Mouse (Mus musculus): ENCODE data around the gene Btbd8.

Btbd8 gene

GRCm38 (mm10) chr5:107450299-107450698 lies 12.5 kb downstream of the Btbd8 start:
- DNase-seq (ENCODE audit: low spot score): no peak

DNA sequence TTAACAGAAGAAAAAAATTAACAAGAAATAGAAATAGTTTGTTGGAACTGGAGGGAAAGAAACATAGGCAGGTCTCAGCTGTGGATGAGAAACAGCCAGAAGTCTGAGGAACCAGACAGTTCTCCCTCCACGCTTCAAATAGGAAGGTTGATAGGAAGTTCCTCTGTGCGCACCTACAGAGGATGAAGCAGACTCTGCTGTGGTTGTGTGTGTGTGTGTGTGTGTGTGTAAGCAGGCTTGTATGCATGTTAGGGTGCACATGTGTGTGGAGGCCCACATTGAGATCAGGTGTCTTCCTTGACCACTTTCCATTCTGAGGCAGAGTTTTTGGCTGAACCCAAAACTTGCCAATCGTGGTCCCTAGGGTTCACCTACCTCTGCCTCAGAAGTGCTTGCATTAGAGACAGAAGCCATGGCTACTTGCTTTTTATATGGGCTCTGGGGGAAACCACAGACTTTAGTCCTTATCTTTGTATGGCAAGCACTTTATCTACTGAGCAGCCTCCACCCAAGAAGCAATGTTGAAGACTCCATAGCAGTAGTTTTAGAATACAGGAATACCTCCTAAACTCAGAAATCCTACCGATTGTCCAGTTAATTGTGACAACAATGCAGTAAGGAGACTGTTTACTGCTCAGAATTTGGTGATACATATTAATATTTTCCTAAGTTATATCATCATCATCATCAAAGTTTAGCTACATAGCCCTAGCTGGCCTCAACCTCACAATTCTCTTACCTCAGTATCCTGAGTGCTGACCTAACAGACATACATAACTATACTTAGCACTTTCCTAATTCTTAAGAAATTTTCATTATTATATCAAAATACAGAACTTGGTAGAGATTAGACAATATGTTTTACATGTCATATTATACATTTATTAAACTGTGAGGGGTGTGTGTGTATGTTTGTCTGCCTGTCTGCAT lies 24.6 kb downstream of the Btbd8 start:
- DNase-seq (ENCODE audit: low spot score): no peak

DNA sequence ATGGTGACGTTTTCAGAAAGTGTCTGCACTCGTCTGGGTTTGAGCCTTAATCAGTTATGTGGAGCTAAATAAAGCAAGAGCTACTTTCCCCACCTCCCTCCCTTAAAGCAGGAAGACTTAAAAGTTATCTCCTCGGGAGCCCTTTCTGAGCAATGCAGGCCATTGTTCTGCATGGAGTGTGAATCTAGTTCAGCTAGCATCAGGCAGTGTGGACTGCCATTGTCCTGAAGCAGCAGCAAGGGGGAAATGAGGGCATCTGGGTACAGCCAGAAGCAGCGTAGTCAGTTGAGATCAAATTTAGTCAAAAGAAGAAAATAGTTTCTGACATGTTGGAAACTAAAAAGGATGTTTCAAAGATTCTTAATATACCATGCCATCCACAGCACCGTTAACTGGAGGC lies 28.7 kb downstream of the Btbd8 start:
- no peak for DNase-seq (ENCODE audit: low spot score)

- no peak for DNase-seq (ENCODE audit: low spot score)
These were observed 29.3 kb downstream of the Btbd8 start for GRCm38 (mm10) chr5:107467098-107467497.

- DNase-seq (ENCODE audit: low spot score): no peak
These were observed 33.0 kb downstream of the Btbd8 start for GRCm38 (mm10) chr5:107470600-107471329.

- no peak for DNase-seq (ENCODE audit: low spot score)
These were observed 42.4 kb downstream of the Btbd8 start for GRCm38 (mm10) chr5:107480194-107480593.

DNA sequence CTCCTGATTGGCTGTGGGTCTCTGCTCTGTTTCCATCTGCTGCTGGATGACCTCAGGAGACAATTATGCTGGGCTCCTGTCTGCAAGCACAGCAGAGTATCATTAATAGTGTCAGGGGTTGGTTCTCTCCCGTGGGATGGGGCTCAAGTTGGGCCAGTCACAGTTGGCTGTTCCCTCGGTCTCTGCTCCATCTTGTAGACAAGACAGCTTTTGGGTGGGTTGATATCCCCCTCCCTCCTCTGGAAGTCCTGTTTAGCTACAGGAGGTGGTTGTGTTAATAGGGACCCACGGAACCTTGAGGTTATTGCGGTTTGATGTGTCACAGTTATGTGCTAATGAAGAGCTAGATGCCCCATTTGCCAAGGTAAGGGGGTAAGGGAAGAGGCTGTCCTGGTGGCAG lies 51.2 kb downstream of the Btbd8 start:
- DNase-seq (ENCODE audit: low spot score): no peak

- no peak for DNase-seq (ENCODE audit: low spot score)
These were observed 53.2 kb downstream of the Btbd8 start for GRCm38 (mm10) chr5:107491036-107491435.

DNA sequence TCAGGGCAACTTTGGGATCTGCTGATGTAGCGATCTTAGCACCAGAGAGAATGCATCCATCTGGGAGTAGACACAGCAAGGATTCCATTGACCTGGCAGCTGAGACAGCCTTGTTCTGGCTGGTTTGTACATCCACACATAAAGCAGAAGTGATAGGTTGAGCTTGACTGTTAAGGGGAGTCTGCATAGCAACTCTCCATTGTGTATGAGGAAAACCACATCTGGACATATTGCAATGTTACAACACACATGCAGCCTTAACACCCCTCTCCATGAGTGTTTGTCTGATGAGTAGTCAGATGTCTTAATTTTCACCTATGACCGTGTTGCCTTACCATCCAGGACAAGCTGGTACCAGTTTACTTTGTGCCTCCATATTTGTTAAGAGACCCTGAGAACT lies 54.7 kb downstream of the Btbd8 start:
- no peak for DNase-seq (ENCODE audit: low spot score)

DNA sequence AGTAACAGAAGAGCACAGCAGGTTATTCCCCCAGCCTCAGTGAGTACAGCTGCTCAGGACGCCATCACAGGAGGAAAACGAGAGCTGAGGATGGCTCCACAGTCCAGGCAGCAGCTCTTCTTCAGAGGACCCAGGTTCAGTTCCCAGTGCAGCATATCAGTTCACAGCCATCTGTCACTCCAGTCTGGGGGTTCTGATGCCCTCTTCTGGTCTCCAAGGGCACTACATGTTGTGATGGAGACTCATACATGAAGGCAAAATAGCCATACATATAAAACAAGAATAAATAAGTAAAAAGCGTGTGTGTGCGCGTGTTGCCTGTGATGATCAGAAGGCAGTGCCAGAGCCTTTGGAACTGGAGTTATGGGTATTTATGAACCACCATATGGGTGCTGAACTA lies 57.0 kb downstream of the Btbd8 start:
- no peak for DNase-seq (ENCODE audit: low spot score)

GRCm38 (mm10) chr5:107496047-107496446 lies 58.2 kb downstream of the Btbd8 start:
- DNase-seq (ENCODE audit: low spot score): no peak

- DNase-seq (ENCODE audit: low spot score): peak; percentile 49
These were observed 60.0 kb downstream of the Btbd8 start for GRCm38 (mm10) chr5:107497519-107498501.

DNA sequence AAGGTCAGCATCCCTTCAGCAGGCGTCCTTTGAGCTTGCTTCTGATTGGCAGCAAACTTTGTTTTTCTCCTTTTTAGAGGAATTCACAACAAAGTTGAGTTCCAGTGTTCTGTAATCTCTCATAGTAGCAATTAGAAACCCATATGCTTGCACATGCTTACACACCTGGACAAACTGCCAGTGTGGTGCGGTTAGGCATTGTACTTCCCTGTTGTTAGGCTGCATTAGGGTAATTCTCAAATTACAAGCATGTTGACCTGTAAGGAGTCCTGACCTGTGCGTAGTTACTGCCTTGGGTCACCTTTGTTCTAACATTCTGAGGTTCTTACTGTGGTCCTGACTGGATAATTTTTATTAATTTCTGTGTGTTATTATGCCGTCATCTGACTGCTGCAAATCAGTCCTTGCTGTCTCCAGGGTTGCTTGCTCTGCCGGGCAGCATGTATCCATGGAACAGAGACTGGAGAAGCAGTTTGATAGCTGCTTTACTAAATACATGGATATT lies 61.1 kb downstream of the Btbd8 start:
- no peak for DNase-seq (ENCODE audit: low spot score)

GRCm38 (mm10) chr5:107499891-107500535 lies 62.2 kb downstream of the Btbd8 start:
- DNase-seq (ENCODE audit: low spot score): no peak

DNA sequence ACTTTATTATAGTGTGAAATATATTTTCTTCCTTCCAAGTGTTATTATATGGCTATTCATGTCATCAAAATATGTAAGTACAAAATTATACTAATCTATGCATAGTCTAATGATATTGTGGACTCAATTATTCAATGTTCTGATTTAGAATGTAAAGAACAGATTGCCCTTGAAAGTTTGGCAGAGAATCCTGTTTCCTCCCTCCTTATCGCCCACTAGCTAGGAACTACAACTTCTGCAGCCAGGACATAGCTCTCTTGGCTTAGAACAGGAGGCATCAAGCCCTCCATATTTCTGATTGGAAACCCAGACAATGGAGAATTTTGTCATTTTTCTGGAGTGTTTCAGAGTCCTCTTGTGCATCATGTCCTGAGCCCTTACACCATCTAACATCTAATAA lies 62.9 kb downstream of the Btbd8 start:
- no peak for DNase-seq (ENCODE audit: low spot score)

DNA sequence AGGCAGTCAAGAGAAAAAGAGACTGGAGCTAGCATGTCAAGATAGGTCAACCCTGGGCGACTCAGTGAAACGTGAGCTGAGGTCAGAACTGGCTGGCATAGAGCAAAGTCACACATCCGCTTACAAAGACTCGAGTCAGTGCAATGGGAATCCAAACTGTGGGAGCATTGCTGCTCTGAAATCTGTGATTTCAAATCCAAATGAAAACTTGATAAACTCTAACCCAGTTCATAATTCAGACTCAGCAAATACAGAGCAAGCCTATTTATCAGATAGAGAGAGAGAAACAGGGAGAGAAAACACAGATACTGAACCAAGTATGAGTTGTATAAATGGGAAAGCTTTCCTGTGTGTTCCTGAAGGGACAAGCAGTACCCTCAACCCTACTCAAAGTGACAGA lies 69.5 kb downstream of the Btbd8 start, which contains the start of gene Gm42669:
Gene Gm42669 (plus strand): TSS at position 301 of the 400 bp plus-strand sequence.
- DNase-seq (ENCODE audit: low spot score): no peak

GRCm38 (mm10) chr5:107510503-107510902 lies 72.7 kb downstream of the Btbd8 start:
- DNase-seq (ENCODE audit: low spot score): no peak

GRCm38 (mm10) chr5:107511326-107511725 lies 73.5 kb downstream of the Btbd8 start:
- no peak for DNase-seq (ENCODE audit: low spot score)

DNA sequence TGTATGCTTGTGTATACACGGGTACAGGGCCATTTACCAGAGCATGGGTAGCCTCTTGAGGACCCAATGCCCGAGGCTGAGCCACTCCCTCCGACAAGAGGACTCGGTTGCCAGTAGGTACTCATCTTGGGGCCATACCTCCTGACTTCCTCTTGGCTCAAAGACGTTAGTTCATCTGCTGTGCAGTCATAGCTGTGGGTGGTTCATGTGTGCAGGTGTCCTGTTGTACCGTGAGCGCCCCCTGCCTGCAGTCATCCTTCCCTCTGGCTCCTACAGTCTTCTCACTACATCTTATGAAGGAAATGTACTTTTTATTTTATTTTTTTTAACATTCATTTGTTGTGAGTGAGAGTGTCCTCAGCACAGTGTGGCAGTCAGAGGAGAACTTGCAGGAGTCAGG lies 75.8 kb downstream of the Btbd8 start:
- peak; percentile 62 for DNase-seq (ENCODE audit: low spot score)

GRCm38 (mm10) chr5:107515453-107515852 lies 77.7 kb downstream of the Btbd8 start:
- DNase-seq (ENCODE audit: low spot score): no peak

GRCm38 (mm10) chr5:107516087-107516486 lies 78.3 kb downstream of the Btbd8 start:
- no peak for DNase-seq (ENCODE audit: low spot score)
